Mouse (Mus musculus) central nervous system, embryonic 11.5 days (tissue): ENCODE results near the gene Alox5. TPM values are rescaled to one million over a fixed set of nuclear protein-coding genes. Genes with fewer than 3 reads are reported as not detected.

Experiments used
- polyA plus RNA-seq: library from polyadenylated mRNA; depleted of rRNA; stranded (reverse); fragments of >200 nt; gene quantifications from 2 replicates; pipeline ENCODE4 v1.2.3, GENCODE M21; 2012; rRNA removed

Gene Alox5
- polyA plus RNA-seq: 0.59 and 0.62 TPM in 2 replicates

DNA sequence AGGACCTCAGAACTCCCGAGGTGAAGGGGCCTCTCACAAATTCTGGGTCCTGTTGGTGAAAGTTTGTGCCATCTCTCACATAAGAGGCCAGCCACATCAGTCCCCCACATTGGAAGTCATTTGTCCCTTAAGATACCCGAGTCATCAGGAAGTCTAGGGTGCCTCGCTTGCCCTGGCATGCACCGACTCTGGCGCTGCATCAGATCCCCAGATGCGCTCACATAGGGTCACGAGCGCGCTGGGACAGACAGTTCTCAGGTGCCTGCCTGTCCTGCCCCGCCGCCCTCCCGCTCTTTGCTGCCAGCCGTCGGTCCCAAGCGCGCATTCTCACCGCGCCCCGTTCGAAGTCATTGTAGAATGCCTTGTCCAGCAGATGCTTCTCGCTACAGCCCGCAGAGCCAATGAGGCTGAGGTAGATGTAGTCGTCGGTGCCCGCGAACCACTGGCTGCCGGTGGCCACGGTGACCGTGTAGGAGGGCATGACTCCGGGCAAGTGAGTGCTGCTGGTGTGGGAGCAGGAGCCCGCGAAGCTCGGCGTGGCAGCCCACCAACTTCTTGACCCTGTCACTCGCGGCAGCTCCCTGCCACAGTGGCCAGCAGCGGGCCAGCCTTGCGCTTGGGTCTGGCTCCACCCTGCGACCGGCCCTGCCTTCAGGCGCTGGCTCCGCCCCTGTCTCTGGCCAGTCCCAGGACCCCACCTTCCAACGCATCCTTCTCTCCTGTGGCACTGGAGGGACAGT is at the start of gene Alox5:
TSS of gene Alox5 (minus strand) at position 635 of the 740 bp plus-strand sequence.

DNA sequence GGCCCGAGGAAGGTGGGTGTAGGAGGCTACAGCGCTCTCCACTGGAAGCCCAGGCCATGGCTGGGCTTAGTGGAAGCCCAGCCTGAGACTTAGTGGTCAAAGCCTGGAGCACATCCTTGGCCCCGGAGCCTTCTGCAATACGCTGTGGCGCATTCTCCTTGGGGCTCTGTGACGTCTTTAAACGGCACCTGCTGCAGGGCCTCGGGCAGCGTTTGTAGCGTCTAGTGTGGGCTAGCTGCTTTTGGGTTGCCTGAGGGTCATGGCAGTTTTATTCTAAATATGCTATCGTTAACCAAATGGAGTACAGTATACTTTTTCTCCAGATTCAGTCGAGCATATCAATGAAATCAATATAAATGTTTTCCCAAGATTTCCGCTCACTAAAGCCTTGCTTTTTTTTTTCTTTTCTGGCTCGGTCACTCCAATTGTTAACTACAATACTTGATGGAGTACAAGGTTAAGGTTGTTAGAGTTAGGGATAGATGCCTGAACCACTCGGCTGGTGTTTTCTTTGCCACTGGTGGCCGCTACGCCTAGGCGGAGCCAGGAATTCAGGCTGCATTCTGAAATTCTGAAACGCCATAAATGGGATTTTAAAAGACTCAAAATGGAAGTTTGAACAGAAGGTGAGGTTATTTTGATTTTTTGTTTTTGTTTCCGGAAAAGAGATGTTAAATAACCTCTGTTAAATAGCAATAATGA is 45.5 kb upstream of the Alox5 start, which contains the start of gene Olfr212:
TSS of gene Olfr212 (plus strand) at position 215 of the 702 bp plus-strand sequence.

DNA sequence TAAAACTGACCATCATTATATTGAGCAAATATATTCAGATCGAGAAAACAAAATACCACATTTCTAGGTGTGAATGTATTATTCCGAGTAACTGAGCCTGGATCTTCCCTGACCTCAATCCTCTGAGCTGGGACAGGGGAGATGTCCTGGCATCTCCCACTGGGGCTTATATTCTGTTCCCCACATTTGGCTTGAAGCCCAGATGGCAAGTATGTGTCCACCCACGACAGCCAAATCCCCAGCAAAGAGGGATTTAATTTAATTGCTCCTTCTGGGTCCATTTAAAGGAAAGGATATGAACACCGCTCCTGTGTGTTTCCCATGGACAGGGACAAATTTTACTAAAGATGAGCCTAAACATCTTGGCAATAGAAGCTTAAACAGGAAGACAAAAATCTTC is 27.8 kb upstream of the Alox5 start, which contains the start of gene Olfr211:
TSS of gene Olfr211 (plus strand) at position 301 of the 400 bp plus-strand sequence.

Other genes with a start within 250 kb of the Alox5 start
- gene Zfand4, start 197.0 kb downstream of the Alox5 start, polyA plus RNA-seq: 6.0 and 8.1 TPM in 2 replicates
- gene March8, start 123.2 kb downstream of the Alox5 start, polyA plus RNA-seq: 59.2 and 68.2 TPM in 2 replicates
- not detected in 2 replicates for gene Olfr211, start 27.9 kb upstream of the Alox5 start, polyA plus RNA-seq
- not detected in 2 replicates for gene Olfr212, start 45.3 kb upstream of the Alox5 start, polyA plus RNA-seq
- not detected in 2 replicates for gene Olfr213, start 77.3 kb upstream of the Alox5 start, polyA plus RNA-seq
- 0.09 and 0.31 TPM in 2 replicates for gene Gm5580, start 90.0 kb upstream of the Alox5 start, polyA plus RNA-seq
- not detected in 2 replicates for gene Olfr214, start 93.1 kb upstream of the Alox5 start, polyA plus RNA-seq
- gene Olfr215, start 123.0 kb upstream of the Alox5 start, polyA plus RNA-seq: not detected in 2 replicates
- gene Zfp422, start 167.8 kb upstream of the Alox5 start, polyA plus RNA-seq: 153 and 167 TPM in 2 replicates
- 2.6 and 6.3 TPM in 2 replicates for gene Depp1, start 189.4 kb upstream of the Alox5 start, polyA plus RNA-seq
- 13.6 and 13.8 TPM in 2 replicates for gene Rassf4, start 212.8 kb upstream of the Alox5 start, polyA plus RNA-seq